Comparison of ENCODE assay signal across 15 mouse cellular contexts in the genomic region with DNA sequence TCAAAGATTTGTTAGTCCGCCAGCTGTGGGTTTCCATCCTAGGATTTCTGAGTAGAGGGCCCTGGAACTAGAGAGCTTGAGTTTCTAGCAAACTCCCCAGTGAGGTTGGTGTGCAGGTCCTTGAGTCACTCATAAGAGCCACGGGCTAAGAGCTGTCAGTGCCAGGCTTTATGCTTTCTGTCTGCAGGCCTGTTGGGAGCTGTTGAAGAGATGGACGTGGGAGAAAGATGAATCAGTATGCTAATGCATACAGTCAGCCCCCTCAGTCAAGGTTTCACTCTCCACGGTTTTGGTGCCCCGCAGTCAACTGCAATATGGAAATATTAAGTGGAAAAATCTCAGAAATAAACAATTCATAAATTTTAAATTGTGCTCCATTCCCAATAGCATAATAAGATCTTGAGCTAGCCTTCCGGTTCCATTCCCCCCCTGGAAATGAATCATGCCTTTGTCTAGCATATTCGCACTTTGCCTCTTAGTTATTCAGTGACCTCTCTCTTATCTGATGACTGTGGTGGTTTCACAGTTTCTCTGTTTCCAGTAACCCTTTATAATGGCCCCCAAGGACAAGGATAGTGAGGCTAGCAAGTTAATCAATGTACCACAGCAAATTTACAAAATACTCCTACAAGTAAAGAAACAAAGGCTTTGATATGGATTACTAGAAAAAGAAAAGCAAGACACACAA.
"Had no signal": no experiment of that assay in that cellular context is flagged by ENCODE, and none has a peak within 500 bp of the region (broad histone marks: within the 10 kb centered on the region; RNA-seq: fewer than 3 reads in every experiment).

No protein-coding gene starts in this region.

- H3K36me3 ChIP-seq: limb, embryonic 10.5 days; liver, embryonic 15.5 days; midbrain, embryonic 10.5 days; neural tube, embryonic 15.5 days; stomach, embryonic 15.5 days had no signal

- H3K27ac ChIP-seq: left cerebral cortex, adult 2 months; limb, embryonic 10.5 days; liver, embryonic 15.5 days; midbrain, embryonic 10.5 days; neural tube, embryonic 15.5 days; stomach, embryonic 15.5 days had no signal

- H3K27me3 ChIP-seq: liver, embryonic 15.5 days; neural tube, embryonic 15.5 days; stomach, embryonic 15.5 days had no signal

- ATAC-seq: lung, postnatal 0 days had no signal

- DNase-seq: kidney, adult 8-10 months; kidney, postnatal 25 days; lung, adult 2 months; lung, postnatal 36 days; midbrain, embryonic 14.5 days; thymus, postnatal 36 days had no signal

- H3K4me1 ChIP-seq: limb, embryonic 10.5 days; liver, embryonic 15.5 days; midbrain, embryonic 10.5 days; neural tube, embryonic 15.5 days; stomach, embryonic 15.5 days had no signal

- H3K9me3 ChIP-seq: limb, embryonic 10.5 days; liver, embryonic 15.5 days; midbrain, embryonic 10.5 days; neural tube, embryonic 15.5 days; stomach, embryonic 15.5 days had no signal

- H3K9ac ChIP-seq: liver, embryonic 15.5 days; neural tube, embryonic 15.5 days; stomach, embryonic 15.5 days had no signal

- H3K4me2 ChIP-seq: liver, embryonic 11.5 days; liver, embryonic 15.5 days; neural tube, embryonic 15.5 days; stomach, embryonic 15.5 days had no signal

- H3K4me3 ChIP-seq: left cerebral cortex, adult 2 months; limb, embryonic 10.5 days; liver, embryonic 15.5 days; midbrain, embryonic 10.5 days; myocyte; neural tube, embryonic 15.5 days; stomach, embryonic 15.5 days had no signal
